Mouse (Mus musculus) B cell, adult 2 months (primary cell): ENCODE data around the gene Fgfr2.

Source experiments
- DNase-seq, 2 experiments: peaks; one replicate each; pipeline ENCODE4 v3.0.0; 2022

Gene Fgfr2

GRCm38 (mm10) chr7:132712044-132712708 is 411.0 kb downstream of the Fgfr2 start:
- DNase-seq, result no peak

GRCm38 (mm10) chr7:132711579-132711978 is 411.6 kb downstream of the Fgfr2 start:
- DNase-seq, result no peak

GRCm38 (mm10) chr7:132705130-132705529 is 418.0 kb downstream of the Fgfr2 start:
- peak; percentile 55 for DNase-seq

- no peak for DNase-seq
Measured at GRCm38 (mm10) chr7:132704310-132704875, 418.8 kb downstream of the Fgfr2 start.

- no peak for DNase-seq
Measured at GRCm38 (mm10) chr7:132703515-132704309, 419.4 kb downstream of the Fgfr2 start.

GRCm38 (mm10) chr7:132702492-132703070 is 420.6 kb downstream of the Fgfr2 start:
- no peak for DNase-seq

- DNase-seq, result no peak
Measured at GRCm38 (mm10) chr7:132702024-132702423, 421.1 kb downstream of the Fgfr2 start.

- DNase-seq, result no peak
Measured at GRCm38 (mm10) chr7:132701412-132701811, 421.7 kb downstream of the Fgfr2 start.

- DNase-seq, result peak; percentile 35 to 41
Measured at GRCm38 (mm10) chr7:132700107-132700506, 423.0 kb downstream of the Fgfr2 start.

GRCm38 (mm10) chr7:132699639-132700038 is 423.5 kb downstream of the Fgfr2 start:
- DNase-seq, result peak in 1 of 2 experiments; percentile 44

GRCm38 (mm10) chr7:132699165-132699564 is 424.0 kb downstream of the Fgfr2 start:
- no peak for DNase-seq

- DNase-seq, result no peak
Measured at GRCm38 (mm10) chr7:132698737-132699136, 424.4 kb downstream of the Fgfr2 start.

GRCm38 (mm10) chr7:132697258-132697796 is 425.8 kb downstream of the Fgfr2 start:
- DNase-seq, result peak; percentile 42 to 47

- no peak for DNase-seq
Measured at GRCm38 (mm10) chr7:132693561-132693960, 429.6 kb downstream of the Fgfr2 start.

GRCm38 (mm10) chr7:132692719-132693118 is 430.4 kb downstream of the Fgfr2 start:
- DNase-seq, result no peak

- DNase-seq, result no peak
Measured at GRCm38 (mm10) chr7:132690716-132691472, 432.3 kb downstream of the Fgfr2 start.

- DNase-seq, result no peak
Measured at GRCm38 (mm10) chr7:132689722-132690121, 433.4 kb downstream of the Fgfr2 start.

GRCm38 (mm10) chr7:132688721-132689120 is 434.4 kb downstream of the Fgfr2 start:
- DNase-seq, result no peak

GRCm38 (mm10) chr7:132687897-132688296 is 435.3 kb downstream of the Fgfr2 start:
- no peak for DNase-seq

GRCm38 (mm10) chr7:132686515-132686914 is 436.6 kb downstream of the Fgfr2 start:
- peak; percentile 72 to 76 for DNase-seq

- no peak for DNase-seq
Measured at GRCm38 (mm10) chr7:132683923-132684322, 439.2 kb downstream of the Fgfr2 start.

- no peak for DNase-seq
Measured at GRCm38 (mm10) chr7:132682901-132683300, 440.2 kb downstream of the Fgfr2 start.
